Mouse (Mus musculus) limb, embryonic 14.5 days (tissue): Measurements from ENCODE around the gene 4930435E12Rik. TPM values are rescaled to one million over a fixed set of nuclear protein-coding genes. Genes with fewer than 3 reads are reported as not detected.

ENCODE experiments used
- ATAC-seq: fragments of 200-750 bp; cut with Nextera tagmentation; 2 replicates; pipeline ENCODE4 v1.8.0; 2017; ENCODE audit warnings: low read depth, moderate number of reproducible peaks, moderate TSS enrichment; ENCODE audit not compliant: low FRiP score
- DNase-seq: peaks from one replicate; pipeline ENCODE4 v3.0.0-alpha.2; 2015; ENCODE audit warnings: low spot score
- H3K27ac ChIP-seq: fragments of 300-500 bp; sonication (generic); replicated peaks from 2 replicates; pipeline ENCODE4 v1.5.1; 2014; ENCODE audit warnings: low read depth, mild to moderate bottlenecking, low read length, moderate library complexity, mixed read lengths
- H3K27me3 ChIP-seq: fragments of 300-500 bp; sonication (generic); 2 replicates; pipeline ENCODE4 v1.6.1; 2014; ENCODE audit warnings: low read length, mixed read lengths; ENCODE audit not compliant: control insufficient read depth, insufficient read depth
- H3K36me3 ChIP-seq: fragments of 300-500 bp; sonication (generic); 2 replicates; pipeline ENCODE4 v1.6.1; 2014; ENCODE audit warnings: mild to moderate bottlenecking, low read length, moderate library complexity, mixed read lengths; ENCODE audit not compliant: control insufficient read depth, insufficient read depth
- H3K4me1 ChIP-seq: fragments of 300-500 bp; sonication (generic); 2 replicates; pipeline ENCODE4 v1.6.1; 2014; ENCODE audit warnings: antibody characterized with exemption, low read length, mixed read lengths; ENCODE audit not compliant: control insufficient read depth, insufficient read depth
- H3K4me2 ChIP-seq: fragments of 300-500 bp; sonication (generic); replicated peaks from 2 replicates; pipeline ENCODE4 v1.6.1; 2014; ENCODE audit warnings: low read depth, mild to moderate bottlenecking, low read length, moderate library complexity; ENCODE audit not compliant: severe bottlenecking
- H3K4me3 ChIP-seq: fragments of 300-500 bp; sonication (generic); replicated peaks from 2 replicates; pipeline ENCODE4 v1.5.1; 2014; ENCODE audit warnings: low read length
- H3K9ac ChIP-seq: fragments of 300-500 bp; sonication (generic); 2 replicates; pipeline ENCODE4 v1.6.1; 2014; ENCODE audit warnings: mild to moderate bottlenecking, low read depth, low read length, moderate library complexity; ENCODE audit not compliant: severe bottlenecking
- H3K9me3 ChIP-seq: fragments of 300-500 bp; sonication (generic); 2 replicates; pipeline ENCODE4 v1.6.1; 2016; ENCODE audit warnings: low read length; ENCODE audit not compliant: control insufficient read depth
- POLR2A ChIP-seq: fragments of 200-500 bp; IDR thresholded peaks from 2 replicates; pipeline ENCODE4 v1.8.0; 2012; ENCODE audit warnings: inconsistent platforms, mild to moderate bottlenecking, moderate library complexity, borderline replicate concordance; ENCODE audit not compliant: insufficient read depth, insufficient read length; ENCODE audit errors: extremely low read depth
- WGBS: fragments of 180-500 bp; shearing (Covaris S2); extraction: QIAGEN DNeasy Blood & Tissue Kit; methylation state at CpG from one replicate; pipeline ENCODE4 v1.1.7; 2014; 5-methylcytosine and 5-hydroxymethylcytosine counted together
- polyA plus RNA-seq, 2 experiments: library from polyadenylated mRNA; depleted of rRNA in 1 of 2; stranded (reverse) in 1 of 2; unstranded in 1 of 2; fragments of >200 nt; fragmentation: Nextera tagmentation in 1 of 2; extraction: Ambion mirVana in 1 of 2; gene quantifications; 2 replicates each; pipeline versions ENCODE4 v1.2.1 to v1.2.3; 2012 to 2014

Gene 4930435E12Rik
- polyA plus RNA-seq, 2 experiments = not detected

- H3K36me3 ChIP-seq = no peaks in the 10 kb centered on the region
- H3K4me1 ChIP-seq = no peaks in the 10 kb centered on the region
- 71% methylated on average over 3 of the region's 3 CpGs for WGBS
- no peaks in the 10 kb centered on the region for H3K27me3 ChIP-seq
- no peak overlapping the region for H3K4me2 ChIP-seq
- no peak overlapping the region for H3K9ac ChIP-seq
- DNase-seq (no peak), ATAC-seq (no peak)
- H3K4me3 ChIP-seq = no peak overlapping the region
- no peak overlapping the region for H3K27ac ChIP-seq
- H3K9me3 ChIP-seq = no peaks in the 10 kb centered on the region
- TF ChIP-seq POLR2A = no peak
Observed at GRCm38 (mm10) chr16:38798957-38799450, 29.5 kb downstream of the 4930435E12Rik start.

GRCm38 (mm10) chr16:38793120-38793519 is 35.4 kb downstream of the 4930435E12Rik start:
- DNase-seq (no peak), ATAC-seq (no peak)
- no peak overlapping the region for H3K27ac ChIP-seq
- no peaks in the 10 kb centered on the region for H3K9me3 ChIP-seq
- no peak overlapping the region for H3K4me3 ChIP-seq
- H3K4me1 ChIP-seq = no peaks in the 10 kb centered on the region; the same call in 1 of the 2 replicates
- no peaks in the 10 kb centered on the region for H3K36me3 ChIP-seq
- WGBS = 38% methylated on average over 6 of the region's 6 CpGs
- H3K9ac ChIP-seq = no peak overlapping the region
- H3K27me3 ChIP-seq = no peaks in the 10 kb centered on the region
- no peak overlapping the region for H3K4me2 ChIP-seq
- TF ChIP-seq POLR2A = no peak

GRCm38 (mm10) chr16:38789966-38790365 is 38.6 kb downstream of the 4930435E12Rik start:
- WGBS = 74% methylated on average over 3 of the region's 3 CpGs
- no peak for TF ChIP-seq POLR2A
- no peak overlapping the region for H3K27ac ChIP-seq
- H3K4me3 ChIP-seq = no peak overlapping the region
- H3K27me3 ChIP-seq = no peaks in the 10 kb centered on the region
- DNase-seq (no peak), ATAC-seq (no peak)
- H3K4me2 ChIP-seq = no peak overlapping the region
- no peaks in the 10 kb centered on the region for H3K9me3 ChIP-seq
- H3K9ac ChIP-seq = no peak overlapping the region
- H3K4me1 ChIP-seq = no peaks in the 10 kb centered on the region; the same call in 1 of the 2 replicates
- no peaks in the 10 kb centered on the region for H3K36me3 ChIP-seq

GRCm38 (mm10) chr16:38789016-38789415 is 39.5 kb downstream of the 4930435E12Rik start:
- H3K9ac ChIP-seq = no peak overlapping the region

GRCm38 (mm10) chr16:38785301-38785700 is 43.2 kb downstream of the 4930435E12Rik start:
- Histone ChIP-seq H3K4me2 (no peak overlapping the region), H3K36me3 (no peaks in the 10 kb centered on the region), H3K4me1 (no peaks in the 10 kb centered on the region), H3K27ac (no peak overlapping the region), H3K9ac (no peak overlapping the region), H3K27me3 (no peaks in the 10 kb centered on the region), H3K4me3 (no peak overlapping the region), H3K9me3 (no peaks in the 10 kb centered on the region)
- ATAC-seq (no peak), DNase-seq (no peak)
- TF ChIP-seq POLR2A = no peak
- 75% methylated on average over 7 of the region's 7 CpGs for WGBS

More at GRCm38 (mm10) chr16:38789016-38789415, 39.5 kb downstream of the 4930435E12Rik start:
- ATAC-seq = no peak
- H3K4me1 ChIP-seq = no peaks in the 10 kb centered on the region; the same call in 1 of the 2 replicates
- TF ChIP-seq POLR2A = no peak
- H3K4me2 ChIP-seq = no peak overlapping the region
- WGBS = 84% methylated on average over 2 of the region's 2 CpGs
- H3K4me3 ChIP-seq = no peak overlapping the region
- no peaks in the 10 kb centered on the region for H3K27me3 ChIP-seq
- H3K9me3 ChIP-seq = no peaks in the 10 kb centered on the region
- no peak for DNase-seq
- no peak overlapping the region for H3K27ac ChIP-seq
- H3K36me3 ChIP-seq = no peaks in the 10 kb centered on the region

GRCm38 (mm10) chr16:38782524-38783067 is 46.0 kb downstream of the 4930435E12Rik start:
- no peak for DNase-seq
- H3K36me3 ChIP-seq = no peaks in the 10 kb centered on the region
- no peak for TF ChIP-seq POLR2A
- H3K4me1 ChIP-seq = no peaks in the 10 kb centered on the region
- no peaks in the 10 kb centered on the region for H3K9me3 ChIP-seq
- H3K27me3 ChIP-seq = no peaks in the 10 kb centered on the region
- H3K9ac ChIP-seq = no peak overlapping the region
- no peak overlapping the region for H3K4me2 ChIP-seq
- H3K27ac ChIP-seq = no peak overlapping the region
- ATAC-seq = no peak
- H3K4me3 ChIP-seq = no peak overlapping the region
- 64% methylated on average over 2 of the region's 2 CpGs for WGBS
